Mouse (Mus musculus) T-helper 1 cell (primary cell): ENCODE results near the gene Ncoa1.

Experiments
- in situ Hi-C: fragments of 300-600 bp; cut with MboI, MseI; formaldehyde crosslinking; loops from one replicate; pipeline ENCODE4 v1.15.1; 2025; ENCODE audit warnings: high pct_unique_total_duplicates

The Ncoa1 gene

GRCm38 (mm10) chr12:4476832-4477671, at the start of gene Ncoa1:
Gene Ncoa1 (minus strand): TSS chr12:4477182.
- in situ Hi-C loops = loop anchor here (10.0 kb wide), 1 partner anchor 242 kb away; the partner anchor contains the start of genes Cenpo and Ptrhd1

GRCm38 (mm10) chr12:4524546-4524945, 47.6 kb upstream of the Ncoa1 start:
- in situ Hi-C loops = no loop called here

DNA sequence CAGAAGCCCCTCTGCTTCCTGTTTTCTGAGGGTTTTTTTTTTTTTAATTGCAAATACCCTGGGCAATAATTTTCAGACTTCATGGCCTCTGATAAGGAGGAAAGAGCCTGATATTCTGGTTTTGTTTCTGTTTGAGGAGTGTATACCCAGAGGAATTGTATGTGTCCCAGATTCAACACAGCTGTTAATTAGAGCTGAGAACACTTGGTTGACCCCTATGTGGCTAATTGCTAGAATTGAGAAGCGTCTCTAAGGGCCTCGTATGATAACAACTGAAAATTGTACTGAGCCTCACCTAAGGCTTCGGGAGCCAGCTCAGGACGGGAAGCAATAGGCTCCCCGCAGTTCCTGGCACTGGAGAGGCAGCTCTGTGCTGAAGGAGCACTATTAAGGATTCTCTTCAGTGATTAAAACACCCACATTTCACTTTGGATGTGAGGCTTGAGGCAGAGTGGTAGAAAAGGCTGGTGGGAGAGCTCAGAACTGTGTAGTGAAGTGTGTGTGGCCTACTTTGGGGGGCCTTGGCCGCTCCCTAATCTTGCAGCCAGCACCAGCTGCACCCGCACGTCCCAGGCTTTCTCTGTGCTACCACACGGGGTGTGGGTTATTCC, 46.8 kb upstream of the Ncoa1 start:
- in situ Hi-C loops = no loop called here

DNA sequence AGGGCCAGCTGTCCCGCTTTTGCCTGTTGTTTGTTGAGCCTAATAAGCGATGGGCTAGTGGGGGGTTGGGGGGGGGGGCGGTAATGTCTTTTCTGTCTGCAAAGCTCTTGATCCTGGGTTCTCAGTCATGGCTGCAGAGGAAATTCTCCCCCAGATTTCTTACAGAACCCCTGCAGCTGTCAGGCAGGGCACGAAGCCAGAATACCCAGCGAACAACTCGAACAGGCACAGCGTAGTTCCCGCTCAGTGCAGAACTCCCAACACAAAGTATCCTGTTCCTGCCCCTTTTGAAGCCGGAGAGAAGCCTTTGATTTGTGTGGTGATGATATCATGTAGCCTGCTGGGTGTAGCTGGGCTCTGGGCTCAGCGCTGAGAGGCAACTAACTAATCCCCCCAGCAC, 46.2 kb upstream of the Ncoa1 start:
- in situ Hi-C loops = no loop called here

DNA sequence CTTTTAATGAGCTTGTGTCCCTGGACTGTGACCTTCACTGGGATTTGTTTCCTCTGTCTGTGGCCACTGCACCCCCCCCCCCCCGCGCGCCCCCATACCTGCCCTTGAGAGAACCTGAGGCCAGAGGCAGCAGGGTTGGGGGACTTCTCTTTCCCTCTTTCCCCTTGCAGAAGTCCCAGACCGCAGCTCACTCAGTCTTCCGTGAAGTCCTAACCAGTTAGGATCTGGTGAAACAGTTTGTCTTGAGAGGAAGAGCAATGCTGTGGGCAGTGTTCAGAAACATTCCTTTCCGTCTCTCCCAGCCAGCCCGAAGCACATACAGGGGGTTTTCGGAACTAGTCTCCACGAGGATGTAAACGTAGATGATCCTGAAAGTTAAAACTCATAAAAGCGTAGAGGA, 42.0 kb upstream of the Ncoa1 start:
- in situ Hi-C loops = no loop called here

DNA sequence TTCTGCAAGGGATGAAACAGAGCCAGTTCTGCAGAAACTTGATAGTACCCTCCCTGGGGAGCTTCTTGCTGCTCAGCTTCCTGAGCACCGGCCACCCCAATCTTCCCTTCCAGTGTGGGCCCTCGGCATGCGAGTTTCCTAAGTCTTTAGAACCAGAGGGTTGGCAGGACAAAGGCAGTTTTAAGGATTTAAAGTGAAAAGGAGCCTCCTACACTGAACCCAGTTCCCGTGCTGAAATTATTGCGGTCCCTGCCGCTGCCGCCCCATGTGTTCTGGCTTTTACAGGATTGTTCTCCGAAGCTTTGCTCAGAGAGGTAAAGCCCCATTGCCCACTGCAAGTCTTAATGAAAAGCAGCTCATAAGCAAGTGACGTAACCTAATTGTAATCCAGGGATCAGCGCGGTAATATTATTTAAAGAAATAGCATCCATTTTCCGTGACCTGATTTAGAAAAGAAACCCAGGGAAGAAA, 32.6 kb upstream of the Ncoa1 start:
- in situ Hi-C loops = no loop called here

GRCm38 (mm10) chr12:4508182-4508581, 31.2 kb upstream of the Ncoa1 start:
- in situ Hi-C loops = no loop called here

DNA sequence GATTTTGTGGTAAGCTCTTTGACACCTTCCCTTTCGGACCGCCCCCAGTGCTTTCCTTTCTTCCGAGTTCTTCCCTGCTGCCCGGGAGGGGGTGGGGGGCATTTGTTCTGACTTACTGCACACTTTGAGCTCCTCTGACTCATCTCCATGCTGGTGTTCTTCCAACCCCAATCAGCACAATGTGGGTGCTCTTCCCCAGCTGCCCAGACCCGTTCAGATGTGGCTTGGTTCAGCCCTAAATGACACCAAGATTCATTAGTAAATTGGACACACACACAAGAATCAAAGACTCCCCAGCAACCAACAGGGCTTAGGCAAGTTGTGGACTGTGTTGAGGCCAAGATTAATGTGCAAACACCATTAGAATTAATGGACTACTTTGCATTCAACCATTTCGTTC, 30.5 kb upstream of the Ncoa1 start:
- in situ Hi-C loops = no loop called here

GRCm38 (mm10) chr12:4506810-4507430, 29.9 kb upstream of the Ncoa1 start:
- in situ Hi-C loops = no loop called here

- in situ Hi-C loops = no loop called here
These were observed 28.3 kb upstream of the Ncoa1 start for GRCm38 (mm10) chr12:4505298-4505697.

GRCm38 (mm10) chr12:4503673-4504326, 26.8 kb upstream of the Ncoa1 start:
- in situ Hi-C loops = no loop called here

- in situ Hi-C loops = no loop called here
These were observed 24.9 kb upstream of the Ncoa1 start for GRCm38 (mm10) chr12:4501916-4502315.

- in situ Hi-C loops = no loop called here
These were observed 23.5 kb upstream of the Ncoa1 start for GRCm38 (mm10) chr12:4500516-4500915.

DNA sequence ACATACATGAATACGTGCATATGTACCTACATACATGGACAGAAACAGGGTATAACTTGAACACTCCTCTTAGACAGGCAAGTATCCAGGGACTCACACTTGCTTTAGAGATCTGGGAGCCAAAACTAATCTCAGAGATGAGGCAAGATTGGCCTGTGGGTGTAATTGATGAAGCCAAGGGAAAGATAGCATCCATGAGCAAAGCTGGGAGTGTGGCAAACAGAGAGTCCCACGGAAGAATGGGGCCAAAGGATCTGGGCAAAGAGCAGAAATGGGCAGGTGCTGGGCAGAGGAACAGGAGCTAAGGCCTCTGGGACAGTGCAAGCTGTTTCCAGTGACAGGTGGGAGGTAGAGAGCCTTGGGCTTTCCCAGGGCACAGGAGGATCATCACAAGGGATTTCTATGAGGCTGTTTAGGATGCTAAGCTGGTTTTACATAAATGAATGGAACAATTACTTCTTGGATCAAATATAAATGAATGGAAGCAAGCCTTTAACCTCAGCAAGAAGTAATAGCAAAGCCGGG, 22.7 kb upstream of the Ncoa1 start:
- in situ Hi-C loops = no loop called here

DNA sequence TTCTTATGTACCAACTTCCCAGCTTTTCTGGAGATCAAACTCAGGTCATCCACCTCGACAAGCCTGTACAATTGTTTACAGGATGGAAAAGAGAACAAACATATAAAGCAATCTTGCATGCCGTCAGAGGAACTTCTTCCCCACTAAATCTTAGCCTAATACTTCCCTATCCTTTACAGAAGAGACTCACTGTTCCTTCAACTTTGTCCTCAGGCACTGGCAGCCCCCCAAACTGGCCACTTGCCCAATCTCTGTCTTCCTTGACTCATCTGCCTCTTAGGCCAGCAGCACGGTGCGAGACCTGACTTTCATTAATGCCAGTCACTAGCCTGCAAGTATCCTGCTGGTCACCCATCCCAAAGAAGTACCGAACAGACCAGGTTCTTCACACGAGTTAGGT, 11.4 kb upstream of the Ncoa1 start:
- in situ Hi-C loops = no loop called here

DNA sequence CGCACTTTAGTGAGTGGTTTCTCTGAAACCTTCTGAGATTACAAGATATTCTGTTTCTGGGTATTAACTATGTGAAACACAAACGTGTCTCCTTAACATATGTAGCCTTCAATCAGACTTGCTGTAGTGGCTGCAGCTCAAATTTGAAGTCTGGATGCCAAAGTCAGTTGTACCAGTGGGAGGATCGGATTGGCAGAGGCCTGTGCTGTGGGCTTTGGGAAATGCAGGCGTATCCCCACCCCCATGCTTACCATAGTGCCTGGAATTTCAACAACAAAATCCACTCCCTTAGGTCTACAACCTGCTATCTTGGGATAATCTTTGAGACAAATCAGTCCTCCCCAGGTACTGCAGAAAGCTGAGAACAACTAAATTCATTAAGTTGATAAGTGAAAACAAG, 6.4 kb upstream of the Ncoa1 start:
- in situ Hi-C loops = no loop called here

DNA sequence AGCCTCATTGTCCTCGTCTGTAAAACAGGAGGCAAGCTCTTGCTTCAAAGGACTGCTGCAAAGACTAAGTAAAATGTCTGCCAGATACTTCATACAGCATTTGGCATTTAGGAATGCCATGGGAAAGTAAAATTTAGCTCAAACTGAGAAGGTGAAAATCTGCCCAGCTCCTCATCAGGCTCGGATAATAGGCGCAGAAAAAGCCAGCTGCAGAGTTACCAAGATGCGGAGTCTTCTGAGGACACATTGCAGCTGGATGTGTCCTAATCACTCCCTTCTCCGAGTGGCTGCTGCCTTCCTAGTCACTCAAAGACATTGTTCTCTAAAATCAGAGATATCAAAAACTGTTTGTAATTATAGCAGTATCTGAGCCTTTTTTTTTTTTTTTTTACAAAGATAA, 4.7 kb upstream of the Ncoa1 start:
- in situ Hi-C loops = no loop called here

GRCm38 (mm10) chr12:4480250-4480649, 3.3 kb upstream of the Ncoa1 start:
- in situ Hi-C loops = no loop called here

GRCm38 (mm10) chr12:4479171-4479881, 2.3 kb upstream of the Ncoa1 start:
- in situ Hi-C loops = loop anchor here (10.0 kb wide), 1 partner anchor 245 kb away; the partner anchor contains the start of genes Cenpo and Ptrhd1

GRCm38 (mm10) chr12:4477941-4478795, 1.2 kb upstream of the Ncoa1 start:
- in situ Hi-C loops = loop anchor here (10.0 kb wide), 1 partner anchor 243 kb away; the partner anchor contains the start of genes Cenpo and Ptrhd1
